Mouse (Mus musculus) forebrain, postnatal 0 days (tissue): ENCODE measurements around the gene Gm45799. TPM values are rescaled to one million over a fixed set of nuclear protein-coding genes. Genes with fewer than 3 reads are reported as not detected.
A peak's percentile ranks its signal among the peaks of the same experiment; 100 is the strongest.

Source experiments
- ATAC-seq: fragments of 200-750 bp; cut with Nextera tagmentation; 2 replicates; pipeline ENCODE4 v1.8.0; 2017; ENCODE audit warnings: mild to moderate bottlenecking, moderate library complexity
- DNase-seq: peaks from one replicate; pipeline ENCODE4 v3.0.0-alpha.2; 2015
- H3K27ac ChIP-seq: fragments of 300-500 bp; sonication (generic); 2 replicates; pipeline ENCODE4 v1.5.1; 2014; ENCODE audit warnings: low read depth, mild to moderate bottlenecking, antibody characterized with exemption, low read length, moderate library complexity, mixed read lengths
- H3K27me3 ChIP-seq: fragments of 300-500 bp; sonication (generic); 2 replicates; pipeline ENCODE4 v1.6.1; 2014; ENCODE audit warnings: mild to moderate bottlenecking, low read length, mixed read lengths; ENCODE audit not compliant: insufficient read depth
- H3K36me3 ChIP-seq: fragments of 300-500 bp; sonication (generic); 2 replicates; pipeline ENCODE4 v1.6.1; 2014; ENCODE audit warnings: mild to moderate bottlenecking, moderate library complexity; ENCODE audit not compliant: insufficient read depth
- H3K4me1 ChIP-seq: fragments of 300-500 bp; sonication (generic); 2 replicates; pipeline ENCODE4 v1.6.1; 2014; ENCODE audit warnings: antibody characterized with exemption; ENCODE audit not compliant: insufficient read depth
- H3K4me2 ChIP-seq: fragments of 300-500 bp; sonication (generic); 2 replicates; pipeline ENCODE4 v1.6.1; 2014; ENCODE audit warnings: low read depth, mild to moderate bottlenecking, moderate library complexity
- H3K4me3 ChIP-seq: fragments of 300-500 bp; sonication (generic); 2 replicates; pipeline ENCODE4 v1.5.1; 2014; ENCODE audit warnings: low read depth, low read length, mixed read lengths
- H3K9ac ChIP-seq: fragments of 300-500 bp; sonication (generic); 2 replicates; pipeline ENCODE4 v1.6.1; 2014; ENCODE audit warnings: mild to moderate bottlenecking
- H3K9me3 ChIP-seq: fragments of 300-500 bp; sonication (generic); 2 replicates; pipeline ENCODE4 v1.6.1; 2016; ENCODE audit warnings: low read length
- CTCF ChIP-seq: sonication (generic); IDR thresholded peaks from 2 replicates; pipeline ENCODE4 v1.5.1; 2016; ENCODE audit warnings: antibody characterized with exemption, control low read depth, low read depth
- WGBS: fragments of 180-500 bp; shearing (Covaris S2); extraction: QIAGEN DNeasy Blood & Tissue Kit; methylation state at CpG from one replicate; pipeline ENCODE4 v1.1.7; 2014; 5-methylcytosine and 5-hydroxymethylcytosine counted together
- polyA plus RNA-seq: library from polyadenylated mRNA; unstranded; fragments of >200 nt; fragmentation: Nextera tagmentation; extraction: Ambion mirVana; gene quantifications from 2 replicates; pipeline ENCODE4 v1.2.1, GENCODE M21; 2015
- total RNA-seq: library from RNA; depleted of rRNA; stranded (reverse); fragments of >200 nt; gene quantifications from 2 replicates; pipeline ENCODE4 v1.2.3, GENCODE M21; 2014

Gene Gm45799
- total and polyA plus RNA-seq, 2 experiments from 2014 or later, result 34.2 to 45.3 TPM

- 5% methylated on average over 18 of the region's 18 CpGs for WGBS
- Histone ChIP-seq H3K36me3 (peaks cover 28% of the 10 kb centered on the region; the same call in 1 of the 2 replicates), H3K9ac (peak overlapping the region; percentile 67), H3K27me3 (no peaks in the 10 kb centered on the region), H3K4me3 (peak overlapping the region; percentile 66), H3K9me3 (no peaks in the 10 kb centered on the region), H3K4me1 (peaks cover 17% of the 10 kb centered on the region), H3K27ac (peak overlapping the region; percentile 77), H3K4me2 (peak overlapping the region; percentile 93)
- TF ChIP-seq CTCF, result peak; percentile 29; the same call in 1 of the 2 replicates
- DNase-seq (no peak), ATAC-seq (no peak)
These were observed 523 bp downstream of the Gm45799 start for GRCm38 (mm10) chr7:105640894-105641255.

- no peak overlapping the region for H3K4me3 ChIP-seq
- WGBS, result 77% methylated on average over 3 of the region's 3 CpGs
- no peak overlapping the region for H3K4me2 ChIP-seq
- no peak for DNase-seq
- no peaks in the 10 kb centered on the region for H3K27me3 ChIP-seq
- TF ChIP-seq CTCF, result no peak
- no peak overlapping the region for H3K27ac ChIP-seq
- peaks cover 19% of the 10 kb centered on the region; the same call in 1 of the 2 replicates for H3K36me3 ChIP-seq
- no peaks in the 10 kb centered on the region for H3K9me3 ChIP-seq
- H3K4me1 ChIP-seq, result peaks cover 17% of the 10 kb centered on the region
- no peak for ATAC-seq
- H3K9ac ChIP-seq, result no peak overlapping the region
These were observed 1.6 kb downstream of the Gm45799 start for GRCm38 (mm10) chr7:105641936-105642335.

- Histone ChIP-seq H3K4me2 (peak within 1 kb of the TSS; percentile 70), H3K9ac (peak within 1 kb of the TSS; percentile 35; the same call in 1 of the 2 replicates), H3K4me3 (peak within 1 kb of the TSS; percentile 34), H3K36me3 (no peaks in the 10 kb centered on the region), H3K9me3 (no peaks in the 10 kb centered on the region), H3K4me1 (0 out of 2 replicates have a peak, but pooled peaks cover 3% of the 10 kb centered on the region), H3K27me3 (no peaks in the 10 kb centered on the region), H3K27ac (no peak within 1 kb of the TSS)
- DNase-seq (peak; percentile 47), ATAC-seq (peak; percentile 93)
- TF ChIP-seq CTCF, result peak; percentile 67
- 1% methylated on average over 17 of the region's 17 CpGs for WGBS
These were observed 10.5 kb downstream of the Gm45799 start, which contains the start of gene Dnhd1 for GRCm38 (mm10) chr7:105650639-105651435. Dnhd1 (plus strand) TSS chr7:105650827.

- H3K9ac ChIP-seq, result no peak overlapping the region
These were observed 45.3 kb downstream of the Gm45799 start for GRCm38 (mm10) chr7:105685541-105686197.

GRCm38 (mm10) chr7:105690875-105691274 lies 50.5 kb downstream of the Gm45799 start:
- Histone ChIP-seq H3K27me3 (no peaks in the 10 kb centered on the region), H3K9ac (no peak overlapping the region), H3K4me3 (no peak overlapping the region), H3K27ac (no peak overlapping the region), H3K9me3 (no peaks in the 10 kb centered on the region), H3K36me3 (no peaks in the 10 kb centered on the region), H3K4me2 (no peak overlapping the region), H3K4me1 (no peaks in the 10 kb centered on the region)
- DNase-seq (no peak), ATAC-seq (no peak)
- no peak for TF ChIP-seq CTCF
- 81% methylated on average over 1 of the region's 1 CpGs for WGBS

More at GRCm38 (mm10) chr7:105685541-105686197, 45.3 kb downstream of the Gm45799 start:
- no peak for TF ChIP-seq CTCF
- Histone ChIP-seq H3K4me1 (no peaks in the 10 kb centered on the region), H3K4me3 (no peak overlapping the region), H3K4me2 (no peak overlapping the region), H3K9me3 (no peaks in the 10 kb centered on the region), H3K36me3 (no peaks in the 10 kb centered on the region), H3K27me3 (no peaks in the 10 kb centered on the region), H3K27ac (no peak overlapping the region)
- ATAC-seq (peak; percentile 62), DNase-seq (peak; percentile 3)
- WGBS, result 11% methylated on average over 13 of the region's 13 CpGs

GRCm38 (mm10) chr7:105703184-105703583 lies 62.8 kb downstream of the Gm45799 start:
- no peak overlapping the region for H3K27ac ChIP-seq
- TF ChIP-seq CTCF, result no peak
- ATAC-seq (no peak), DNase-seq (no peak)
- H3K27me3 ChIP-seq, result no peaks in the 10 kb centered on the region
- H3K4me1 ChIP-seq, result no peaks in the 10 kb centered on the region
- H3K4me2 ChIP-seq, result no peak overlapping the region
- 86% methylated on average over 16 of the region's 16 CpGs for WGBS
- H3K4me3 ChIP-seq, result no peak overlapping the region
- no peak overlapping the region for H3K9ac ChIP-seq
- H3K36me3 ChIP-seq, result no peaks in the 10 kb centered on the region
- no peaks in the 10 kb centered on the region for H3K9me3 ChIP-seq

- H3K4me3 ChIP-seq, result no peak overlapping the region
- no peaks in the 10 kb centered on the region for H3K27me3 ChIP-seq
- H3K9ac ChIP-seq, result no peak overlapping the region
- H3K4me1 ChIP-seq, result no peaks in the 10 kb centered on the region
- H3K36me3 ChIP-seq, result no peaks in the 10 kb centered on the region
- WGBS, result 87% methylated on average over 4 of the region's 4 CpGs
- ATAC-seq (no peak), DNase-seq (no peak)
- H3K9me3 ChIP-seq, result no peaks in the 10 kb centered on the region
- H3K27ac ChIP-seq, result no peak overlapping the region
- TF ChIP-seq CTCF, result no peak
- no peak overlapping the region for H3K4me2 ChIP-seq
These were observed 63.5 kb downstream of the Gm45799 start for GRCm38 (mm10) chr7:105703816-105704215.
